Mouse (Mus musculus): ENCODE results near the gene Rprd1b.
A peak's percentile ranks its signal among the peaks of the same experiment; 100 is the strongest.

Gene Rprd1b

DNA sequence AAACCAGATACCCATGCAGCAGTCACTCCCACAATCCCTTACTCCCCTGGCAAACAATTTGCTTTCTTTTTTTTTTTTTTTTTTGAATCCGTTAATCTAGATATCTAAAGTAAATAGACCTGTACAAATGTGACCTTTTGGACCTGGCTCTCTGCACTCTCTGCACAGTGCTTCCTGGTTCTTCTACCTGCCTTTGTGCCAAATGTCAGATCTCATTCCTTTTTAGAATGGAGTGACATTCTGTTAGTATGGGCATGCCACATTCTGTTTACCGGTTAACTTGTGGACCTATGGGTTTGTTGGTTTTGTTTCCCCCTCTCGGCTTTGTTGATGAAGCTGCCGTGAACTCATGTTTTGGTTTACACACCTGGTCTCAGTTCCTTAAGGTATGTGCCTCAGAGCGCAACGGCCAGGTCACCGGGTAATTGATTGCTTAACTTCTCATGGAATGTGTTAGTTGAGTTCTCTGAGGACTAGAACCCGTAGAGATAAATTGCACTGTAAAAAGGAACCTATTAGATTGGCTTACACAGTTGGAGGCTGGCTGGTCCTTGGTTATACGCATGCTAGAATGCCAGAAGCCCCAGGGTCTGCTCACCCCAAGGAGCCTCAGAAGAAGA, 52.4 kb downstream of the Rprd1b start:
- no peak for DNase-seq (ENCODE audit: low spot score)

DNA sequence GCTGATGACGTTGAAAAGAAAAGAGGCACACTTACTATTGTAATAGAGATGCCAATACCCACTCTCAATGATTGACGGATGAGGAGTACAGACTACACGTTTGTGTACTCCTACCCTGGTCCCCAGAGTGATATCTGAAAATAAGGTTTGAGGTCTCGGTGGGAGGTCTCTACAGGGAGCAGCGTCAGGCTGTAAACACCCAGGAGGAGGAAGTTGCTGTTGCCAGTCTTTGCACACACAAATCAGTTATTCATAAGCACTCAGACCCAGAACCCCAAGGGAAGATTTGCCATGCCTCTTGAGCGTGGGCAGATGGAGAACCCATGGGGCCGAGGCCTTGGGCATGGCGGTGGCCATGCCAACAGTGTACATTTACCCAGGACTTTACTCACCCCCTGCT, 56.2 kb downstream of the Rprd1b start:
- no peak for DNase-seq (ENCODE audit: low spot score)

DNA sequence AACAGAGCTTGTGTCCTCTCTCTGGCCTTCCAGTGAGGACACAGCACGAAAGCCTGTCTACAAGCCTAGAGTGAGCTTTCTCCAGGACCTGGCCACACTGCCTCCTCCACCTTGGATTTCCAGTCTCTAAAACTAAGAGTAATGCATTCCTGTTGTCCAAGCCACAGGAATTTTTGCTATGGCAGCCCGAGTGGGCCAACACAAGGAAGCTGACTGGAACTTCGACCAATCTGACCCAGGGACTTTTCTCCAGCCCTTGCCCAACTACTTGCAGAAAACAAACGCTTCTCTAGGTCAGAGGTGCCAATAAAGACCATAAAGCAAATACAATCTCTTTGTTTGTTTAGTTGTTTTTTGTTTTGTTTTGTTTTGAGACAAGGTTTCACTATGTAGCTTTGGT, 61.8 kb downstream of the Rprd1b start:
- DNase-seq (ENCODE audit: low spot score) = no peak

DNA sequence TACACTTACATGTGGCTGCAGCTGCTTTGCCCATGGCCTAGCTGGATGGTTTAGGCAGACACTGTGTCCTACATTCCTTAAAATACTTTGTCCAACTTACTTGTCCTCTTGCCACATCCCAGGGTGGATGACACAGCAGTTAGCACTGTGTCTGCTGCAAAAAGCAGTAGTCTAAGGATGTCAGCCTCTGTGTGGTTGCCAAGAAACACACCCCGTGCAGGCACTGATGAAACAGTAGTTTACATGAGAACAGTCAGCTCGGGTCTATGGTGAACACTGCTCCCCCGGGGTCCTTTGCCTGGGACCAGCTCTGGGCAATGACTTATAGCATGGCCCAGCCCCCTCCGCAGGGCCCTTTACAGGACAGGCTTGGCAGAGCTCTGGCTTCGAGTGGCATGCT, 65.0 kb downstream of the Rprd1b start:
- no peak for DNase-seq (ENCODE audit: low spot score)

DNA sequence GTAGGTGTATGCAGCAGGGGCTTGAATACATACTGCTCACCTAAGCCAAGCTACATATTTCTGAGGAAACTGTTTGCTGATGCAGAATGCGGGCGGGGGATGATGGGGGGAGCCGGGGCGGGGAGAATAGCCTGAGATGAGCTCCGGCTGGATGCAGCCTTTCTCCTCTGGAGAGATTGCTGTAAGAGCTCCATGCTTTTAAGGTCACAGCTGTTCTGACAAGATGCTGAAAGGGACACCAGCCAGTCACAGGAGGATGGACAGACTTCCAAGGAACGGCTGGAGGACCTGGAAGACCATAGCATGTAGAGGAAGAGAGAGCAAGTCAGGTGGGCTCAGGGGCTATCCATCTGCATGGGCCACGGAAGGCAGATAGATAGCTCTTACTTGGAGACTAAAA, 66.0 kb downstream of the Rprd1b start:
- DNase-seq (ENCODE audit: low spot score) = no peak

DNA sequence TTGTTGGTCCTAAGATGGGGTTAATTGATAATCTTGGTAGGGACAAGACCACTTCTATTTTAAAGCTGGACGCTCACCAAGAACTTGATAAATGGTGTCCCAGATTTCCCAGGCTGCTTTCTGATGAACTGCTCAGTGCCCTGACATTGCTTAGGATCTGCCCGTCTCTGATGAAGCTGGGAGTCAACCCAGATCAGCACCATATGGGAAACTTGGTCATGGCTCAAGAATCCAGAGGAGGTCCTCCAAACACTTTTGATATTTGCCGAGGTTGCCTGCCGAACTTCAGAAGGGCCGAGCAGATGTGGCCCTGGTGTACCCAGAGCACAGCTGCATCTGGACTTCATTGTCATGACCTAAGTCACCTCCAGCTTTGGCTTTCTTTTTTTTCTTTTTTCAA, 66.5 kb downstream of the Rprd1b start:
- no peak for DNase-seq (ENCODE audit: low spot score)

DNA sequence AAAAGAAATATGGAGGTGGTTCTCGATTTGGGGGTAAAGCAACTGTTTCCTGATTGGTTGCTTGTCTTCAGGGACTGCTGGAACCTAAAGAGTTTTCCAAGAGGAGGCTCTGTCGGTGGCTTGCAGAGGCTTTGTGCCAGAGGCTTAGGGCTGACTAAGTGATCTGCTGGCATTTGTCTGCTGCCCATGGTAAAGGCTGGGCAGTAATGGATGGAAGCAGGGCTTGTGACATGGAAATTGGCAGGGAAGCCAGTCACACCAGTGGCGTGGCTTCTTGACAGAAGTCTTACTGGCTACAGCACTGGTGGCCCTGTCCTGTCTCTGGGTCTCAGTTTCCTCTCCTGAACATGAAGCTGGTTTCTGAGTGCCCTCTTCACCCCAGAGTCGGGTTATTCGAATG, 68.8 kb downstream of the Rprd1b start:
- no peak for DNase-seq (ENCODE audit: low spot score)

DNA sequence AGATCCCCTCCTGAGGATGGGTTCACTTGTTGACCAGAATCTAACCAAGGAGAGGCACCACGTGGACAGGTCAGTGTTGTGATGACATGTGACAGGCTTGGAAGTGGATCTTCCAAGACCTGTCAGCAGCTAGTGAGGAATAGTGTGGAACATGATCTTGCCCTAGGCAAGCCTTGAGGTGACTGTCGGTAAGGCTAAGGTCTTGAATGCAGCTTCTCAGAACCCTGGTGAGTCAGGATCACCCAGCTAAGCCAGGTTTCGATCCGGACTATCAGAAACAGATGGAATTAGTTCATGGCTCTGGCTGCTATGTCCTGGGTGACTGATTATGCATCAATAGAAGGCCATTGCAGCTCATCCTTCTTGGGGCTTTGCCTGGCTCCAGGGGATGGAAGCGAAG, 70.4 kb downstream of the Rprd1b start:
- DNase-seq (ENCODE audit: low spot score) = no peak

DNA sequence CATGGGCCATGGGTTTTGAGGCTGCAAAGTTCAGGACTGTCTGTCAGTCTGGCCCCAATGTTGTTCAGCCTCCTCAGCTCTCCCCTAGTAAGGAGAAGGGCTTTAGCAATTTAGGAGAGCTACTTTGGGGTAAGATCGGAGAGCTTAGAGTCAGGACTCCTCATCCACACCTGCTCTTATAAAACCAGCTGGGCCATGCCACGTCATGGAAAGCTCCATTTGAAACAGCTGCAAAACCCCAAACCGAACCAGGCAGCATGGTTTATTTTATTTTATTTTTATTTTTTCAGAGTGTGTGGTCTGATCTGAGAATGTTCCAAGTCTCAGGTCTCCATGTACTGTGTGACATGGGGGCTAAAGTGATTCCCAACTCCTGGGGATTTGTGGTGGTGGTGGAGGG, 71.2 kb downstream of the Rprd1b start:
- DNase-seq (ENCODE audit: low spot score) = no peak

DNA sequence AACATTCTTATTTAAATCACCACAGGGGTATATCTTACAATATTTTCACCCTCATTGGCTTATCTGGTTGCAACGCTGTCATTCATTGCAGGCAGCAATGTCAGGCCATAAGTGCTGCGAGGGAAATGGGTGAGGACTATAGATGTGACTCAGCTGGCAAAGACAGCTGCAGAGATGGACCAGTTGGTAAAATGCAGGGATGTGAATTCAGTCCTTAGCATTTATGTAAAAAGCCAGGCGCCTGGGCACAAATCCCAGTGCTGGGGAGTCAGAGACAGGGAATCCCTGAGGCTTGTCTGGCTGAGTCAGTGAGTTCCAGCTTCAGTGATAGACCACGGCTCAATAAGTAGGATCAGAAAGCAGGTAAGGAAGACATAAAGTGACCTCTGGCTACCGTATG, 73.5 kb downstream of the Rprd1b start:
- no peak for DNase-seq (ENCODE audit: low spot score)

DNA sequence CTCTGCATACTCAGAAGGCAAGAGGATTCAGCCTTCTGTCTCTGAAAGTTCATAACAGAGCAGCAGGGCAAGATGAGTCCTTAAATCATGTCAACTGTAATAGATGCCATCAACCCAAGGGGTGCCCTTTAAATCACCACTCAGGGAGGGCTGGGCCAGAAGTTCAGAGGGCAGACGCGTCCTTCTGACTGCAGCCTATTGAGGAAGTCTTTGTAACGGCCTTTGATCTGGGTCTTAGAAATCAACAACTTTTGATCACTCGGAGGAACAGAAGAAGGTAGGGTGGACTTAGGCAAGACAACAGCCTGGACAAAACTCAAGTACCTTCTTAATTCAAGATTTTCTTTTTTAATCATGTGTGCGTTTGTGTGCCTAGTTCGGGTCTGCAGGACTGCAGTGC, 76.7 kb downstream of the Rprd1b start:
- no peak for DNase-seq (ENCODE audit: low spot score)

DNA sequence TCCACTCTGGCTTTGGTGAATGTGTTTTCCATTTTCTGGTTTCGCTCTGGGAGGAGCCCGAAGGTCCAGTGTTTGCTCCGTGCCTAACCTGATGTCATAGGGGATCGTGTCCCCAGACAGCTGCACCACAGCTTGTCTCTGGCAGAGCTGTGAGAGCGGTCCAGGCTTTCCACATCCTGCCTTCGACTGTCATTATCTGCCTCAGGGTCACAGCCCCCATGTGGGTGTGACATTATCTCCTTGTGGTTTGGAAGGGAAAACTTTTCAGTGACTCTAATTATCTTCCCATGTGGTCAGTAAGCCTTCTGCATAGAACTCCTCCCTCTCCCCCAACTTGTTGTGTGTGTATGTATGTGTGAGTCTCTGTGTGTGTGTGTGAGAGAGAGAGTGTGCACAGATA, 77.3 kb downstream of the Rprd1b start:
- DNase-seq (ENCODE audit: low spot score) = no peak

DNA sequence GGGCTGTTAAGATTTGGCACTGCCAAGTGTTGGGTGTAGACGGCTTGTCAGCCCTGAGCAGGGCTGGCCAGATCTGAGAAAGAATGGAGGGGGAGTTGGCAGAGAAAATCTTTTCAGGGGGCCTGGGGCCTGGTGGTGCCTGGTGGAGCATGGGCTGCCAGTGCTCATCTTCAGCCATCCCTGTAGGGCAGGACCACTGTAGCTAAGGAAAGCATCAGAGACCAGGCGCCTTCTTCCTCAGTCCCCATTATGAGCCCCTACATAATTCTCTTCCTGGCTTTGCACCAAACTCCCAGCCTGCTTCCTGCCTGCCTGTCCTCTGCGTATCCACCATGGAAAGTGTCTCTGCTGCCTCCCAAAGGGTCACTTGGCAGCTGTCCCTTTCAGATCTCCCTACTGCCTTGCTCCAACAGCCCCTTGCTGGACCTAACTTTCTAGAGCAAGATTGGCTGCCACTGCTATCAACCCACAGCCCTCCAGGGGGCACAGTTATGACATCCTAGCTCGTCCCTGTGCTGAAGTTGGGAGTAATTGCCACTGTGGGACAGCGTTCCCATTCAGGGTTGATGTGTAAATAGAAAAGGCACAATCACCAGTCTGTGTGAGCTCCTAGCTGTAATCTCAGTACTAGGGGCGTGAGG, 78.8 kb downstream of the Rprd1b start:
- DNase-seq (ENCODE audit: low spot score) = peak; percentile 50

DNA sequence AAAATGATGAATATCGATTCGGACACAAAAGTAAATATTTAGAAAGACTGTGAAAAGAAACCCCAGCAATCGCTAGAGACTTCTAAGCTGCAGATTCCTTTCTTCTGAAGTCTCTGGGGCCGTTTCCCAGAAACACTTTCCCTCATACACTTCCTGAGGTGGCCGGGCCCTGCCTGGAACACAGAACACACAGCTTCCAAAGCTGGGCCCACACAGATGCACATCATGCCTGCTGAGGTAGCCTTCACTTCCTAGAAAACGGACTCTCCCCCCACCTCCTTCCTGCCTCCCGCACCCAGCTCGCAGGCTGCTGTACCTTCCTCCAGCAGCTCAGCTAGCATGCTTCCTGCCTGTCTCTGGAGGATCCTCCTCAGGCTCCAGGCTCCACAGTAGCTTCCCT, 81.2 kb downstream of the Rprd1b start:
- no peak for DNase-seq (ENCODE audit: low spot score)

DNA sequence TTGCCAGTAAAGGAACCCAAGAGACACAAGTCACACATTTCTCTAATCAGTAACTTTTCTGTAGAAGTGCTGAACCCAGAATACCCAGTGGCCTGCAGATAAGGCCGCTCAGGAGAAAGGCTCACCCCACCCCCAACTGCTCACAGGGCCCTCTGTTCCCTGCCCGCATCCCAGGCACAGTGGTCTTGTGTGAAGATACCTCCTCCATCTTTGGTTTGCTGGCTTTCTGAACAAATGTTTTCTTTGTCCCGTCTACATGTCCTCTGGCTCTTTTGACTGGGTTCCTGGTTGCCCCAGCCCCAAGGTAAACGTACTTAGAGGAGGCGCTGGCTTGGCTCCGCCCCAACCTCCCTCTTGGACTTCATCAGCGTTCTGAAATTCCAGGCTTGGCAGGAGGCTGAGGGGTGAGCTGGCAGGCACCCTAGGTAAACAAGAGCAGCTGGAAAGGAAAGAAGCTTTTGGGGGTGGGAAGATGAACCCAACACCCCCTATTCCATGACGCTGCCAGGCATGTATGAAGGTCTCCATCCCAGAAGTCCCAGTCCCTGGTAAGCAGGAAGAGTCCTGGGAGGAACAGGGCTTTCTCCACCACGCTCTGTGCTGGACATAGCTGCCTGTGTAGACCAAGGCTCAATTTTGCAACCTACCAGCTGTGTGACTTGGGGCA, 85.4 kb downstream of the Rprd1b start:
- peak; percentile 76 for DNase-seq (ENCODE audit: low spot score)

DNA sequence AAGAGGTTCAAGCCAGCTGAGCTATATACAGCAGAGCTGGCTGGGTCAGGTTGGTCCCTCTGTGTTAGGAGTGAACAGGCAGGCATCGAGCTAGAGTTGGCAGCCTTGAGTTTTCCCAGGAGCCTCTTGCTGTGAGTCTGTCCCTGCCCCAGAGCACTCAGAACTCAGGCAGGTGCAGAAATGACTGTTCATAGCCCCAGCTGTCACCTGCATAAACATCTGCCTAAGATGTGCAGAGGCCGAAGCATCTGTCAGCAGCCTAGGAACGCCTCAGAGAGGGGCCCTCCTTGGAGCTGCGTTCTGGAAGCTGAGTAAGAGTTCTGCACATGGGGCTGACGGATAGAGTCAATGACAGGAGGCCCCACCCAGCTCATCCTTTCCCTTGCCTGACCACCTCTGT, 86.6 kb downstream of the Rprd1b start:
- DNase-seq (ENCODE audit: low spot score) = no peak

DNA sequence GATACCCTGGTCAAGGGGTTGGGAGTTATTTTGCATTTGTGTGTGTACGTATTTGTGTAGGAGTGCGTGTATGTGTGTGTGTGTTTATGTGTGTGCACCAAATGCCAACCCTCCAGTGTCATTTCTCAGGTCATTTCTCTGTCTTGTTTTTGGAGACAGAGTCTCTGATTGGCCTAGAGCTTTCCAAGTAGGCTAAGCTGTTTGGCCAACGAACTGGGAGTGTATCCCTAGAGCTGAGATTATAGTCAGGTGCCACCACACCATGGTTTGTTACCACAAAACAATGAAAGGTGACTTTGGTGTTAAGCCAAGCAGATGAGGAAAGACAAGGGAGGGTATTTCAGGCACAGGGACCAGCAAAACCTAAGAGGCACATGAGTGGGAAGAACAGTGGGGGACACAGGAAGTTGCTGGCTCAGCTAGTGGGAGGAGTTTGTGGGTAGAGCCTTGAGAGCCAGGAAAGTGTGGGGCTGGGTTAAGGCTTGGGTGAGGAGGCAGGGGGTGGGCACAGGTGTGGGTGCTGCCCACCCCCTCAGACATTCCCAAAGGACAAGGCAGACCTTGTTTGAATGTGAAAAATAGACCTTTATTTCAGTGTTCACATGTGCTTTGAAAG, 87.6 kb downstream of the Rprd1b start:
- DNase-seq (ENCODE audit: low spot score) = no peak

DNA sequence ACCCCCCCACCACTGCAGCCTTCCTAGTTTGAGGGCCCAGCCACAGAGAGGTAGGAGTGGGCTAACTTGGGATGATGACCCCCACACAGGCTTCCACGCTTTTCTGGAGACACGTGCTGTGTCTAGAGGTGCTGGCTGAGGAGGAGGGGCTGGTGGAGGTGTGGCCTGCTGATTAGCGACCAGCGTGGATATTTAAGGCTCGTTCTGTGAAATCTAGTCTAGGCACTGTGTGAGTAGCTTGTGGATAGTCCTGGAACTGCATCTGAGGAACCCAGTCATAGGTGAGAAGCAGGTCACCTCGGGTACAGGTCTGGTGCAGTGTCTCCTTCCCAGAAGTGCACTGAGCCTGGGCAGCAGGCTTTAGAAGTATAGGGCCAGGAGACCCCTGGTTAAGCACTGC, 88.4 kb downstream of the Rprd1b start:
- no peak for DNase-seq (ENCODE audit: low spot score)

DNA sequence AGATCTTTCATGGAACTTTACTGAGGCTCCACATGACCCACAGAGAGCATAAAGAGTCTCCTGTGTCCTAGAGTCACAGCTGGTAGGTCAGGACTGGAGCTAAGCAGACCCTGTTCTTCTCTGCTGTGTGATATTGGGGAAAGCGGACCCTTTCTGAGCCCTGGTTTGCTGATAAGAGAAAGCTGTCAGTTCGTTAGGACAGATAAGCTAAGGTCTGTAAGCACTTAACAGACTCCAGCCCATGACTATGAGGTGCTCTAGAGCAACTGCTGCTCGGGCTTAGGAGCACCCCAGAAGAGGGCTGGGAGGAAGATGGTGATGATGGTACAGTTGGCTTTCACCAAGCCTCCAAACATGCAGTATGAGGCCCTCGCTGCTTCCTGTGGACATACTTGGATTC, 90.8 kb downstream of the Rprd1b start:
- no peak for DNase-seq (ENCODE audit: low spot score)

DNA sequence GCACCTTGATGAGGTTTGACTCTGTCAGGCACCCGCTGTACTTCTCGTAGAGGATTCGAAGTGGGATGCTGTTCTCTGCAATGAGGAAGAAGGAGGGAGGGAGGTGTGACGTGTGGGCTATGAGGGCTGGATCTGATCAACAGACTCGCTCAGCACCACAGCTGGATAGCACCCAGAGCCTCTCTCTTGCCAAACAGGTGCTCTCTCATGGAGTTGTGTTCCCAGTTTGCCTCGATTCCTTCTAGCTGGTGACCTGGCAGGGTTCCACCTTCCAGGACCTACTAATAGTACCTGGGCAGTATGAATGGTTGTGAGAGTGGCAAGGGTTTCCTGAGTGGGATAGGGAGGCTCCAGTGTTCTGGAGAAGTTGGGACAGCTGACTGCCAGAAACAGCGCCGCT, 91.9 kb downstream of the Rprd1b start:
- DNase-seq (ENCODE audit: low spot score) = no peak

DNA sequence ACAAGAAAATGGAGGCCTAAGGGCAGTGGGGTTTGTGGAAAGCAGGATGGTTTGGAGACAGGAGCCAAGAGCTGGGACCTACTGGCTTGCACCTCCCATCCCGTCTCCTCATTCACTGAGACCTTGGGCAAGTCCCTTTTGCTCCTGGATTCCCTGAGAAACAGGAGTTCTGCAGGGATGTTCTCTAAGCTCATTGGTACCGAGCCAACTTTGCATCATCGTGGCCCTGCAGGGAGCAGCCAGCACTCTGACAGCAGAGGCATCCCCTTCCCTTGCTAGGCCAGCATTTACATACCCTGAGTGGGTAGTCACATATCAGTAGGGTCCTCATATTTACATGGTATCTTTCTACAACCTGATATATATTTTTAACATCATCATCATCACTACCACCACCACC, 92.6 kb downstream of the Rprd1b start:
- no peak for DNase-seq (ENCODE audit: low spot score)

DNA sequence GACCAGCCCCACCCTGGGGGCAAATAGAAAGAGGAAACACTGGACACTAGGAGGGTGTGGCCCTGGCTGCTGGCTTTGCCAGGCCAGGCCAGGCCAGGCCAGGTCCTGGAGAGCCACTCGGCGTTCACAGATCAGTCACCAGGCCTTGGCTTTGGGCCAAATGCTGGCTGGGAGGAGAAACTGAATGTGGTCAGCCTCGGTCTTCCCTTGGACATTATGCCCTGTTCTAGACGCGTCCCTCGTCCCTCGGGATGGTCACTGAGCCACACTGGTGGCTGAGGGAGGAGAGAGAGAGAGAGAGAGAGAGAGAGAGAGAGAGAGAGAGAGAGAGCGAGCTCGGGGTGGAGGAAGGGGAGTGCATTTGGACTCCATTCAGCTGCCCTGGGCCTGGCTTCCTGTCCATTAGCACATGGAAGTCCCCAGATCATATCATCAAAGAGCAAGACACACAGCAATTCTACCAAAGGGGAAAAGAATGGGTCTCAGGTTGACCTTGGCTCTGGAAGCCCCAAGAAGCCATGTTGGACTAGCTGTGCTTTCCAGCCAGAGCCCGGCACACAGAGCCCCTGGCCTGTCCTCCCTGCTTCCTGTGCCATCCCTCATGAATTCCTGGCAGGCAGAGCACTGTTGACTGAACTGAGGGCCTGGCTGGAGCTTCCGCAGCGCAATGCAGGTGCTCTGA, 93.5 kb downstream of the Rprd1b start:
- peak; percentile 58 for DNase-seq (ENCODE audit: low spot score)

DNA sequence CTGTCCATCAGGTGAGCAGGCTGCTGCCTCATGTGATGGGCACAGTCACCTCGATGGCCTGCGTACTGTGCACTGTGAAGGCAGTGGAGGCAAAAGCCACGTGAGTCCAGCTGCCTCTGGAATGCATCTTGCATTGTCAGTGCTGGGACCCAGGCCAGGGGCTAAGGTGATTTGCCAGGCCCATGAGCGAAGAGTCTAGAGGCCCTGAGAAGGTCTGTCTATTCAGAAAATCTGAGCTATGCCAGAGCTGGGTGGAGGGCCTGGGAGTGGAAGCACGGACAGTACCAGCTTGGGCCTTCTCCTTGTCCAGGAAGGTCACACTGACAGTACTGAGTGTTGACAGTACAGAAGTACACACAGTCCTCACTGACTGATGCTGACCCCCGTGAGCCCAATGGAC, 94.5 kb downstream of the Rprd1b start:
- peak; percentile 29 for DNase-seq (ENCODE audit: low spot score)

Data from ovary, postnatal 36 days (tissue).